Mouse (Mus musculus): Measurements from ENCODE around the gene Mrpl28. TPM values are rescaled to one million over a fixed set of nuclear protein-coding genes. Genes with fewer than 3 reads are reported as not detected.
"Not testable (repeated sequence)": the region's sequence is repeated elsewhere in the genome, so short reads cannot be mapped to it uniquely, and the experiment has no call there.

Mrpl28 gene
- polyA plus RNA-seq, 1 experiment from 2014 or later: 225 TPM

DNA sequence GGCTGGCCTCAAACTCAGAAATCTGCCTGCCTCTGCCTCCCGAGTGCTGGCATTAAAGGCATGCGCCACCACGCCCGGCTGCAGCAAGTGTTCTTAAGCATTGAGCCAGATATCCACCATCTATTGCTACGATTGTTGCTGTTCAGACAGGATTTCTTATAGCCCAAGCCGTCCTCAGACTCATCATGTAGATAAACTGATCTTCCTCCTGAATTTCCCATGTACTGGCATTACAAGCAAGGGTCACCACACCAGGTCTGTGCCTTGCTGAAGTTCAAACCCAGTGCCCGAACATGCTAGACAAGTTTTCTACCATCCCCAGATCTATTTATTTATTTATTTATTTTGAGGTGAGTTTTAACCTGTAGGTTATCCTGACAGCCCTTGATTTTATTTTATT is 24.8 kb upstream of the Mrpl28 start:
- H3K4me2 ChIP-seq (replicated peaks; ENCODE audit: low read depth, low read length): no peak overlapping the region
- H3K4me3 ChIP-seq (ENCODE audit: low read length): no peak overlapping the region
- H3K36me3 ChIP-seq (ENCODE audit: control insufficient read depth, insufficient read depth, low read length): no peaks in the 10 kb centered on the region
- H3K27me3 ChIP-seq (ENCODE audit: control insufficient read depth, insufficient read depth, low read length): no peaks in the 10 kb centered on the region
- H3K9me3 ChIP-seq (ENCODE audit: control insufficient read depth, low read length): no peaks in the 10 kb centered on the region
- WGBS: 92% methylated on average over 7 of the region's 7 CpGs
- H3K4me1 ChIP-seq (ENCODE audit: control insufficient read depth, insufficient read depth, low read length): peaks cover 7% of the 10 kb centered on the region; the same call in 1 of the 2 replicates
- H3K27ac ChIP-seq (ENCODE audit: low read depth, low read length): no peak overlapping the region
- ATAC-seq (ENCODE audit: low FRiP score, low TSS enrichment): no peak
- no peak overlapping the region for H3K9ac ChIP-seq (ENCODE audit: low read depth, low read length)

DNA sequence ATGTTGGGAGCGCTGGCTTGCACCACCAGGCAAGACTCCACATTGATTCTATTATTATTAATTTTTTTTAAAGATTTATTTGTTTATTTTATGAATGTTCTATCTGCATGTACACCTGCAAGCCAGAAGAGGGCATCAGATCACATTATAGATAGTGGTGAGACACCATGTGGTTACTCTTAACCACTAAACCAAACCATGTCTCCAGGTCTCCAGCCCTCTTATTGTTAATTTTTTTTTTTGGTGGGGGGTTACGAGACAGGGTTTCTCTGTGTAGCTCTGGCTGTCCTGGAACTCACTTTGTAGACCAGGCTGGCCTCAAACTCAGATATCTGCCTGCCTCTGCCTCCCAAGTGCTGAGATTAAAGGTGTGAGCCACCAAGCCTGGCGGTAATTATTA is 24.0 kb upstream of the Mrpl28 start:
- ATAC-seq (ENCODE audit: low FRiP score, low TSS enrichment): not testable (repeated sequence)

DNA sequence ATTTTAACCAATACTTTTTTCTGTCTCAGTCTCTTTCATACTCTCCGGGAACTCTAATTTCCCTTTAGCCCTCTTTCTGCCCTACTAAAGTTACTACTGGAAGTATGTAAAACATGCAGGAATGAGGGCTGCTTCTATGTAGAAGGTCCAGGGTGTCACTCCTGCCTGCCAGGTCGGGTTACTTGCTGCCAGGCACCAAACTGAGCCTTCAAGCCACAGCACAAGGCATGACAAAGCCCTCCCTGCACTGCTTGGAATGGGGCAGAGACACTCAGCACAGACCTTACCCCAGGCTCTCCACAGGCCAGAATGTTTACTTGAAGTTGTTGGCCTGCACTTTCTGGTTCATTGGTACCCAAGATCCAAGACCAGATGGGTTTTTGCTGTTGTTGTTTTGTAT is 23.1 kb upstream of the Mrpl28 start:
- Histone ChIP-seq H3K9me3 (ENCODE audit: control insufficient read depth, low read length) (no peaks in the 10 kb centered on the region), H3K27ac (ENCODE audit: low read depth, low read length) (no peak overlapping the region), H3K4me2 (replicated peaks; ENCODE audit: low read depth, low read length) (no peak overlapping the region), H3K4me3 (ENCODE audit: low read length) (no peak overlapping the region), H3K4me1 (ENCODE audit: control insufficient read depth, insufficient read depth, low read length) (no peaks in the 10 kb centered on the region), H3K27me3 (ENCODE audit: control insufficient read depth, insufficient read depth, low read length) (no peaks in the 10 kb centered on the region), H3K36me3 (ENCODE audit: control insufficient read depth, insufficient read depth, low read length) (no peaks in the 10 kb centered on the region), H3K9ac (ENCODE audit: low read depth, low read length) (no peak overlapping the region)
- WGBS: 39% methylated on average over 2 of the region's 2 CpGs
- no peak for ATAC-seq (ENCODE audit: low FRiP score, low TSS enrichment)

More for the DNA sequence above, 24.0 kb upstream of the Mrpl28 start:
- not testable (repeated sequence) for H3K27me3 ChIP-seq (ENCODE audit: control insufficient read depth, insufficient read depth, low read length); H3K9me3 ChIP-seq (ENCODE audit: control insufficient read depth, low read length); H3K4me1 ChIP-seq (ENCODE audit: control insufficient read depth, insufficient read depth, low read length); H3K36me3 ChIP-seq (ENCODE audit: control insufficient read depth, insufficient read depth, low read length); H3K9ac ChIP-seq (ENCODE audit: low read depth, low read length); H3K27ac ChIP-seq (ENCODE audit: low read depth, low read length); H3K4me2 ChIP-seq (replicated peaks; ENCODE audit: low read depth, low read length); H3K4me3 ChIP-seq (ENCODE audit: low read length)
- 73% methylated on average over 3 of the region's 3 CpGs for WGBS

DNA sequence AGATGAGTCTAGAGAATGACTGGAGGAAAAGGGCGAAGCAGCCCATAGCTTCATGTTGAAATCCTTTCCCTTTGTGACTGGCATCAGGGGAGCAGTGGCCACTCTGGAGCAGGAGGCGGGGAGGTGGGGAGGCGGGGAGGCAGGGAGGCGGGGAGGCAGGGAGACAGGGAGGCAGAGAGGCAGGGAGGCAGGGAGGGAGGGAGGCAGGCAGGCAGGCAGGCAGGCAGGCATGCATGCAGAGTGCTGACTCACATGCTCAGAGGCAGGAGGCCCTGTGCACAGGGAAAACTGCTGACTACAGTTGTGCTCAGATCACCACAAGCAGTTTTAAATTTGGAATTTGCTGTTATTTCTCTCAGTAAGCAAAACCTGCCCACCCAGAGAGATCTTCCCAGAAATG is 21.8 kb upstream of the Mrpl28 start:
- Histone ChIP-seq H3K27ac (ENCODE audit: low read depth, low read length) (no peak overlapping the region), H3K4me2 (replicated peaks; ENCODE audit: low read depth, low read length) (no peak overlapping the region), H3K9ac (ENCODE audit: low read depth, low read length) (no peak overlapping the region), H3K27me3 (ENCODE audit: control insufficient read depth, insufficient read depth, low read length) (no peaks in the 10 kb centered on the region), H3K4me3 (ENCODE audit: low read length) (no peak overlapping the region), H3K4me1 (ENCODE audit: control insufficient read depth, insufficient read depth, low read length) (no peaks in the 10 kb centered on the region), H3K9me3 (ENCODE audit: control insufficient read depth, low read length) (no peaks in the 10 kb centered on the region), H3K36me3 (ENCODE audit: control insufficient read depth, insufficient read depth, low read length) (no peaks in the 10 kb centered on the region)
- peak; percentile 84; the same call in 1 of the 2 replicates for ATAC-seq (ENCODE audit: low FRiP score, low TSS enrichment)
- WGBS: 42% methylated on average over 4 of the region's 4 CpGs

DNA sequence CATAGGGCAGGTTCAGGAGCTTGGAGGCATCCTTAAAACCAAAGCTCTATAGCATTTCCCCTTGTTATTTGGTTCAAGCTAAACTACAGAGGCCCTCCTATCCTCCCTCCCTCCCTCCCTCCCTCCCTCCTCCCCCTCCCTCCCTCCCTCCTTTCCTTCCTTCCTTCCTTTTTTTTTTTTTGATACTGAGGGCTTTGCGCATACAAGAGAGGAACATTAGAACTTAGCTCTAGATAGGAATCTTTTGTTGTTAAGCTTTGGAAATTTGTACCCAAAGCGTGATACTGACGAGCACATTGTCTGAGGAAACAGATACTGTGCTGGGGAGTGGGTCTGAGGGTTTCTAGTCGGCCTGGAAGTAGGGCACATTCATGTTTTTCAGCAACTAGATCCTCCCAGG is 17.7 kb upstream of the Mrpl28 start:
- no peak overlapping the region for H3K4me2 ChIP-seq (replicated peaks; ENCODE audit: low read depth, low read length)
- no peak overlapping the region for H3K27ac ChIP-seq (ENCODE audit: low read depth, low read length)
- H3K9ac ChIP-seq (ENCODE audit: low read depth, low read length): no peak overlapping the region
- peaks cover 6% of the 10 kb centered on the region for H3K27me3 ChIP-seq (ENCODE audit: control insufficient read depth, insufficient read depth, low read length)
- H3K4me3 ChIP-seq (ENCODE audit: low read length): no peak overlapping the region
- ATAC-seq (ENCODE audit: low FRiP score, low TSS enrichment): no peak
- no peaks in the 10 kb centered on the region for H3K36me3 ChIP-seq (ENCODE audit: control insufficient read depth, insufficient read depth, low read length)
- H3K4me1 ChIP-seq (ENCODE audit: control insufficient read depth, insufficient read depth, low read length): 0 out of 2 replicates have a peak, but pooled peaks cover under 1% of the 10 kb centered on the region
- 57% methylated on average over 4 of the region's 4 CpGs for WGBS
- no peaks in the 10 kb centered on the region for H3K9me3 ChIP-seq (ENCODE audit: control insufficient read depth, low read length)

DNA sequence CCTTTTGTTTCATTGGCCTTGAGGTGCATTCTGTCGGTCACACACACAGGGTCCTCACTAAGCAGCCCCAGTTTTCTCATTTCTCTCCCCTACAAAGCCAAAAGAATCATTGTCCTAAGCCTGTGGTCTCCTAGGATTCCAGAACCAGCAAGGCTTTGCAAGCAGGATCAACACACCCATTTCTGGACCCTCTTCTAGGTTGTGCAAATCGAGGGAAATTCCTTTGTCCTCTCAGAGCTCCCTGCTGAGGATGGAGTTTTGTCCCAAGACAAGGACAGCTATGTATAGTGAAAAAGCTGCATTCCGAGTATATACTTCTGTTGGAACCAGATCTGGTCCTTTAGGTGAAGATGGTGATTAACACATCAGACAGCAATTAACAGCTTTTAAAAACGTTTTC is 13.1 kb upstream of the Mrpl28 start:
- Histone ChIP-seq H3K36me3 (ENCODE audit: control insufficient read depth, insufficient read depth, low read length) (no peaks in the 10 kb centered on the region), H3K9me3 (ENCODE audit: control insufficient read depth, low read length) (no peaks in the 10 kb centered on the region), H3K4me3 (ENCODE audit: low read length) (no peak overlapping the region), H3K27ac (ENCODE audit: low read depth, low read length) (no peak overlapping the region), H3K9ac (ENCODE audit: low read depth, low read length) (no peak overlapping the region), H3K4me1 (ENCODE audit: control insufficient read depth, insufficient read depth, low read length) (0 out of 2 replicates have a peak, but pooled peaks cover 4% of the 10 kb centered on the region), H3K27me3 (ENCODE audit: control insufficient read depth, insufficient read depth, low read length) (peaks cover 47% of the 10 kb centered on the region), H3K4me2 (replicated peaks; ENCODE audit: low read depth, low read length) (no peak overlapping the region)
- WGBS: 34% methylated on average over 4 of the region's 4 CpGs
- no peak for ATAC-seq (ENCODE audit: low FRiP score, low TSS enrichment)

DNA sequence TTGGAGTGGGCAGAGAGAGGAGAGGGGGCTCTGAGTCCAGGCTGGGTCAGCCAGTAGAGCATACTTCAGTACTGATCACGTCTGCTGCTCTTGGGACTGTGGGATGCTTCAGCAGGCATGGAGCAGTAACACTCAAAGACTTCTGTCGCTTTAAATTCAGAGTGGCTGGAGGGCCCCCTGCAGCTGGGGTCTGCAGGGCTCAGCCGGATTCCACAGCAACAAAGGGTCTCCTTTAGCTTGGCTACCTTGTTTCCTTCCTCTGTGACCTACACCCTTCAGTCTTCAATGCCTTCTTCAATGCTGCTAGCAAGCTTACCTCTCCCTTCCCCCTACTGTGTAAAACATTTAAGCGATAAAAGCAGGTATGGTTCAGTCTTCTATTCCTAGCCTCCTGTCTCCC is 12.3 kb upstream of the Mrpl28 start:
- Histone ChIP-seq H3K4me1 (ENCODE audit: control insufficient read depth, insufficient read depth, low read length) (peaks cover 8% of the 10 kb centered on the region; the same call in 1 of the 2 replicates), H3K9ac (ENCODE audit: low read depth, low read length) (no peak overlapping the region), H3K27ac (ENCODE audit: low read depth, low read length) (no peak overlapping the region), H3K9me3 (ENCODE audit: control insufficient read depth, low read length) (no peaks in the 10 kb centered on the region), H3K36me3 (ENCODE audit: control insufficient read depth, insufficient read depth, low read length) (no peaks in the 10 kb centered on the region), H3K4me2 (replicated peaks; ENCODE audit: low read depth, low read length) (no peak overlapping the region), H3K4me3 (ENCODE audit: low read length) (no peak overlapping the region), H3K27me3 (ENCODE audit: control insufficient read depth, insufficient read depth, low read length) (peaks cover 55% of the 10 kb centered on the region)
- ATAC-seq (ENCODE audit: low FRiP score, low TSS enrichment): no peak
- 4% methylated on average over 4 of the region's 4 CpGs for WGBS

DNA sequence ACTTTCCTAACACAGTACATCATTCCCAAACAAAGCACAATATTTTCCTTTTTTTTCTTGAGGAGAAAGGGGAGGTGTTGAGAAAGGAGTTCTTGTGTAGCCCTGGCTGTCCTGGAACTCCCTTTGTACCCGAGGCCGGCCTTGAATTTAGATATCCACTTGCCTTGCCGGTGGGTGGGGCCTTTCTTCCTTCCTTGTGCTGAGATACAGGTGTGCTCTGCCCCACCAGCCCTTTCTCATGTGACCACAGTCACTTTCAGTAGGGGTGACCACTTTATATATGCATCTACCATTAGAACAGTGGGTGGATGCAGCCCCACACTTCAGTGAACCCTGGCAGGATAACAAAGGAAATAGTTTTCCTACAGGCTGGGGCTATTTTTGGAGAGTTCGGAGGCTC is 11.6 kb upstream of the Mrpl28 start:
- Histone ChIP-seq H3K27ac (ENCODE audit: low read depth, low read length) (no peak overlapping the region), H3K4me1 (ENCODE audit: control insufficient read depth, insufficient read depth, low read length) (peaks cover 10% of the 10 kb centered on the region; the same call in 1 of the 2 replicates), H3K27me3 (ENCODE audit: control insufficient read depth, insufficient read depth, low read length) (peaks cover 60% of the 10 kb centered on the region), H3K9me3 (ENCODE audit: control insufficient read depth, low read length) (no peaks in the 10 kb centered on the region), H3K4me3 (ENCODE audit: low read length) (no peak overlapping the region), H3K36me3 (ENCODE audit: control insufficient read depth, insufficient read depth, low read length) (no peaks in the 10 kb centered on the region), H3K9ac (ENCODE audit: low read depth, low read length) (no peak overlapping the region), H3K4me2 (replicated peaks; ENCODE audit: low read depth, low read length) (no peak overlapping the region)
- ATAC-seq (ENCODE audit: low FRiP score, low TSS enrichment): no peak
- WGBS: 22% methylated on average over 4 of the region's 4 CpGs

DNA sequence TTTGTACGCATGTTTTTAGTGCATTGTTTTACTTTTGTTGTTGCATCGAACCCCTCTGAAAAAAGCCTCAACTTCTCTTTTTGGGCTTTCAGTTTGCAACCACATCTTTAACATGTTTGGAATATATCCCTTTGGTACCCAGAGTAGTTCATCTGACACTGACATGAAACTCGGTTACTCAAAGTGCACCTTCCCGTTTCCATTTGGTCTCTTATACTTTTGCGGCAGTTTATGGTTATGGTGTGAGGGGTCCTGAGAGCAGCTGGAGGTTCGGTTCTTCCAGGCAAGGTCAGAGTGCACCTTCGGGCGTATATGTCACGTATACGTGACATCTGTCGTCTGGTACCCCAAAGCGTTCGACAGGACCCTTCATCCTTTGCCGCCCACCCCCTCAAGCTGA is 10.5 kb upstream of the Mrpl28 start:
- WGBS: 15% methylated on average over 14 of the region's 14 CpGs
- Histone ChIP-seq H3K4me2 (replicated peaks; ENCODE audit: low read depth, low read length) (peak overlapping the region; percentile 97), H3K9ac (ENCODE audit: low read depth, low read length) (peak overlapping the region; percentile 69; the same call in 1 of the 2 replicates), H3K4me3 (ENCODE audit: low read length) (peak overlapping the region; percentile 64), H3K4me1 (ENCODE audit: control insufficient read depth, insufficient read depth, low read length) (peaks cover 10% of the 10 kb centered on the region; the same call in 1 of the 2 replicates), H3K36me3 (ENCODE audit: control insufficient read depth, insufficient read depth, low read length) (no peaks in the 10 kb centered on the region), H3K27ac (ENCODE audit: low read depth, low read length) (no peak overlapping the region), H3K9me3 (ENCODE audit: control insufficient read depth, low read length) (no peaks in the 10 kb centered on the region), H3K27me3 (ENCODE audit: control insufficient read depth, insufficient read depth, low read length) (peaks cover 68% of the 10 kb centered on the region)
- ATAC-seq (ENCODE audit: low FRiP score, low TSS enrichment): no peak
